Mouse (Mus musculus): ENCODE data around the gene Clcn7. TPM values are rescaled to one million over a fixed set of nuclear protein-coding genes. Genes with fewer than 3 reads are reported as not detected.

Clcn7 gene
- 34.9 and 40.6 TPM in 2 replicates for total RNA-seq (2014; rRNA removed)
- polyA plus RNA-seq (2015; fragmentation: Nextera tagmentation; extraction: Ambion mirVana): 22.9 and 23.3 TPM in 2 replicates

- WGBS: under 1% methylated on average over 40 of the region's 40 CpGs
- H3K36me3 ChIP-seq (ENCODE audit: insufficient read depth, low read length): no peaks in the 10 kb centered on the region
- H3K27ac ChIP-seq: peak within 1 kb of the TSS; percentile 11; the same call in 1 of the 2 replicates
- ATAC-seq (peak; percentile 94), DNase-seq (ENCODE audit: low spot score) (peak; percentile 98)
- H3K4me1 ChIP-seq (ENCODE audit: insufficient read depth, low read length): peaks cover 8% of the 10 kb centered on the region
- no peaks in the 10 kb centered on the region for H3K9me3 ChIP-seq (ENCODE audit: low read length)
- peak within 1 kb of the TSS; percentile 68 for H3K4me3 ChIP-seq (ENCODE audit: low read length)
- peak within 1 kb of the TSS; percentile 68 for H3K9ac ChIP-seq (replicated peaks; ENCODE audit: low read length)
- H3K4me2 ChIP-seq (ENCODE audit: low read depth, low read length): peak within 1 kb of the TSS; percentile 82
- TF ChIP-seq CTCF (IDR thresholded peaks at IDR 0.05; ENCODE audit: low read depth): no peak
- H3K27me3 ChIP-seq (ENCODE audit: insufficient read depth, low read length): no peaks in the 10 kb centered on the region; the same call in 1 of the 2 replicates
These were observed at the start of gene Clcn7 for GRCm38 (mm10) chr17:25133275-25133698. Gene Clcn7, plus strand, starts transcription at chr17:25133391.

DNA sequence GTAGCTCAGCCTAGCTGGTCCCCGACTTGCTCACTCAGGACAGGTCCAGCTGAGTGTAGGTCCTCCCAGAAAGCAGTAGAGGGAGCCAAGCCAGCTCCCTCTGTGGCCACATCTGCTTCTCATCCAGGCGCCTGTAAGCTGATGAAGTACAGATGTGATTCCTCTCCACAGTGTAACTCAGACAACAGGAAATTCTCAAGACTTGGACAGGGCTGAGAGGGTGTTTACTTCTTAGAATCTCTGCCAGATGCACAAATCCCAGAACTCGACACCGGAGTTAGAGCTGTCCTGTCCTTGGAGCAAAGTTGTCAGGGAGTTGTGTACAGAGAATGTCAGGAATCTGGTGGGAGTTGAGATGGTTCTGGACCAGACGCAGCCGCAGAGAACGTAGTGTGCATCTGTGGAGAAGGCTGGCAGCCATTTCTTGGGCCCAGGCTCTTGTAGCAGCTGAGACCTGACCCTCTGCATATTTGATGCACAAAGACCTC is 49.7 kb upstream of the Clcn7 start, which contains the start of gene Tmem204:
TSS of gene Tmem204 (minus strand) at position 148 of the 488 bp plus-strand sequence.
- no peak within 1 kb of the TSS for H3K9ac ChIP-seq (replicated peaks; ENCODE audit: low read length)
- WGBS: 65% methylated on average over 7 of the region's 7 CpGs
- no peaks in the 10 kb centered on the region for H3K27me3 ChIP-seq (ENCODE audit: insufficient read depth, low read length)
- H3K36me3 ChIP-seq (ENCODE audit: insufficient read depth, low read length): peaks cover 7% of the 10 kb centered on the region; the same call in 1 of the 2 replicates
- H3K4me1 ChIP-seq (ENCODE audit: insufficient read depth, low read length): peaks cover 2% of the 10 kb centered on the region; the same call in 1 of the 2 replicates
- H3K27ac ChIP-seq: 0 out of 2 replicates have a peak within 1 kb of the TSS, but pooled peaks have one; percentile 38
- TF ChIP-seq CTCF (IDR thresholded peaks at IDR 0.05; ENCODE audit: low read depth): peak; percentile 42
- ATAC-seq (peak; percentile 48; the same call in 1 of the 2 replicates), DNase-seq (ENCODE audit: low spot score) (peak; percentile 43)
- H3K9me3 ChIP-seq (ENCODE audit: low read length): no peaks in the 10 kb centered on the region
- H3K4me3 ChIP-seq (ENCODE audit: low read length): no peak within 1 kb of the TSS
- H3K4me2 ChIP-seq (ENCODE audit: low read depth, low read length): no peak within 1 kb of the TSS

GRCm38 (mm10) chr17:25084835-25085385 is 48.3 kb upstream of the Clcn7 start:
- WGBS: 81% methylated on average over 13 of the region's 13 CpGs
- DNase-seq (ENCODE audit: low spot score): no peak
- Histone ChIP-seq H3K4me3 (ENCODE audit: low read length) (no peak overlapping the region), H3K27me3 (ENCODE audit: insufficient read depth, low read length) (no peaks in the 10 kb centered on the region), H3K4me2 (ENCODE audit: low read depth, low read length) (no peak overlapping the region), H3K9ac (replicated peaks; ENCODE audit: low read length) (no peak overlapping the region), H3K9me3 (ENCODE audit: low read length) (no peaks in the 10 kb centered on the region), H3K36me3 (ENCODE audit: insufficient read depth, low read length) (peaks cover 13% of the 10 kb centered on the region; the same call in 1 of the 2 replicates), H3K4me1 (ENCODE audit: insufficient read depth, low read length) (no peaks in the 10 kb centered on the region), H3K27ac (no peak overlapping the region)
- no peak for ATAC-seq
- TF ChIP-seq CTCF (IDR thresholded peaks at IDR 0.05; ENCODE audit: low read depth): no peak

DNA sequence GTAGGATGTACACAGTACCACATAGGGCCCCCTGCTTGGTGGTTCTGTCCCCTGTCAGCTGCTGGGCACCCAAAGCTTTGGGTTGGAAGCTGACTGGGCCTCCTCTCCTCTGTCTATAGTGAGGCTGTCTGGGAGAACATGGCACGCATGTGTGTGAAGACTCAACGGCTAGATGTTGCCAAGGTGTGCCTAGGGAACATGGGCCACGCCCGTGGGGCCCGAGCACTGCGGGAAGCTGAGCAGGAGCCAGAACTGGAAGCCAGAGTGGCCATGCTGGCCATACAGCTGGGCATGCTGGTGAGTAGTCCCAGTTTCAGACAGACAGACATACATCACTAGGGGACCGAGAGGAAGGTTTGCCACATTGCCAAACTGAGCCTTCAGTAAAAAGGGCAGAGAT is 46.5 kb upstream of the Clcn7 start:
- Histone ChIP-seq H3K4me2 (ENCODE audit: low read depth, low read length) (no peak overlapping the region), H3K4me3 (ENCODE audit: low read length) (no peak overlapping the region), H3K27me3 (ENCODE audit: insufficient read depth, low read length) (no peaks in the 10 kb centered on the region), H3K27ac (no peak overlapping the region), H3K9me3 (ENCODE audit: low read length) (no peaks in the 10 kb centered on the region), H3K4me1 (ENCODE audit: insufficient read depth, low read length) (no peaks in the 10 kb centered on the region), H3K9ac (replicated peaks; ENCODE audit: low read length) (no peak overlapping the region), H3K36me3 (ENCODE audit: insufficient read depth, low read length) (peaks cover 13% of the 10 kb centered on the region)
- WGBS: 93% methylated on average over 7 of the region's 7 CpGs
- no peak for TF ChIP-seq CTCF (IDR thresholded peaks at IDR 0.05; ENCODE audit: low read depth)
- no peak for DNase-seq (ENCODE audit: low spot score)
- ATAC-seq: no peak

GRCm38 (mm10) chr17:25089158-25089557 is 44.0 kb upstream of the Clcn7 start:
- Histone ChIP-seq H3K9me3 (ENCODE audit: low read length) (no peaks in the 10 kb centered on the region), H3K4me2 (ENCODE audit: low read depth, low read length) (no peak overlapping the region), H3K36me3 (ENCODE audit: insufficient read depth, low read length) (peaks cover 28% of the 10 kb centered on the region), H3K4me3 (ENCODE audit: low read length) (no peak overlapping the region), H3K4me1 (ENCODE audit: insufficient read depth, low read length) (no peaks in the 10 kb centered on the region), H3K27ac (no peak overlapping the region), H3K27me3 (ENCODE audit: insufficient read depth, low read length) (no peaks in the 10 kb centered on the region), H3K9ac (replicated peaks; ENCODE audit: low read length) (no peak overlapping the region)
- no peak for ATAC-seq
- TF ChIP-seq CTCF (IDR thresholded peaks at IDR 0.05; ENCODE audit: low read depth): no peak
- 93% methylated on average over 10 of the region's 10 CpGs for WGBS
- DNase-seq (ENCODE audit: low spot score): no peak

- Histone ChIP-seq H3K4me2 (ENCODE audit: low read depth, low read length) (no peak overlapping the region), H3K27me3 (ENCODE audit: insufficient read depth, low read length) (no peaks in the 10 kb centered on the region), H3K9ac (replicated peaks; ENCODE audit: low read length) (no peak overlapping the region), H3K9me3 (ENCODE audit: low read length) (no peaks in the 10 kb centered on the region), H3K27ac (no peak overlapping the region), H3K4me1 (ENCODE audit: insufficient read depth, low read length) (no peaks in the 10 kb centered on the region), H3K4me3 (ENCODE audit: low read length) (no peak overlapping the region), H3K36me3 (ENCODE audit: insufficient read depth, low read length) (peaks cover 33% of the 10 kb centered on the region)
- TF ChIP-seq CTCF (IDR thresholded peaks at IDR 0.05; ENCODE audit: low read depth): no peak
- DNase-seq (ENCODE audit: low spot score) (no peak), ATAC-seq (no peak)
- 91% methylated on average over 10 of the region's 10 CpGs for WGBS
These were observed 42.7 kb upstream of the Clcn7 start for GRCm38 (mm10) chr17:25090450-25090849.

- no peak overlapping the region for H3K4me3 ChIP-seq (ENCODE audit: low read length)
- no peak for ATAC-seq
- H3K9ac ChIP-seq (replicated peaks; ENCODE audit: low read length): no peak overlapping the region
- WGBS: 83% methylated on average over 2 of the region's 2 CpGs
- no peaks in the 10 kb centered on the region for H3K27me3 ChIP-seq (ENCODE audit: insufficient read depth, low read length)
- TF ChIP-seq CTCF (IDR thresholded peaks at IDR 0.05; ENCODE audit: low read depth): no peak
- no peak overlapping the region for H3K27ac ChIP-seq
- no peak for DNase-seq (ENCODE audit: low spot score)
- H3K9me3 ChIP-seq (ENCODE audit: low read length): no peaks in the 10 kb centered on the region
- no peak overlapping the region for H3K4me2 ChIP-seq (ENCODE audit: low read depth, low read length)
- no peaks in the 10 kb centered on the region for H3K4me1 ChIP-seq (ENCODE audit: insufficient read depth, low read length)
- peaks cover 41% of the 10 kb centered on the region for H3K36me3 ChIP-seq (ENCODE audit: insufficient read depth, low read length)
These were observed 37.0 kb upstream of the Clcn7 start for GRCm38 (mm10) chr17:25096221-25096620.
